Mouse (Mus musculus): ENCODE measurements around the gene Pigv.

DNA sequence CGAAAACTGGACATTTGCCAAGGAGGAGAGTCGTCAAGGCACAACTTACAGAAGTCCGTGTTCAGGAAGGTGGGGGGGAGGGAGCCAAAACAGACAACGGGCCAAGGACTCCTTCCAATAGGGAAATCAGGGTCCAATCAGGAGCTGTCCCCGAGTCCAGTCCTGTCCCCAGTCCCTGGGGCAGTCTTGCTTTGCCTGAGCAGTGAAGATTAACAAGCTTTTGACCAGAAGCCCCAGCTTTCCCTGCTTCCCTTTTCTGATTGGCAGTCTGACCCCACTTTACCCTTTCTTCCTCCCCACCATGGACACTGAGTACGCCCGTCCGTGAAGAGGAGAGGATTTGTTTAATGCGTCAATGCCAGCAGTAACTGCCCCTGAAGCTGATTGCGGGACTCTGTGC lies 21.0 kb downstream of the Pigv start:
- TF ChIP-seq CTCF (conservative IDR thresholded peaks at IDR 0.05 in 1 of 2, IDR thresholded peaks at IDR 0.05 in 1 of 2; ENCODE audit: low read depth in 2 of 2, low read length in 2 of 2) (no peak), ZKSCAN1 (IDR thresholded peaks at IDR 0.05; ENCODE audit: borderline replicate concordance, low read depth, low read length) (no peak), TCF12 (IDR thresholded peaks at IDR 0.05; ENCODE audit: low read depth, low read length) (no peak), POLR2A (IDR thresholded peaks at IDR 0.05; ENCODE audit: low read depth, low read length) (no peak), EP300 (IDR thresholded peaks at IDR 0.05; ENCODE audit: low read length) (no peak), BHLHE40 (IDR thresholded peaks at IDR 0.05; ENCODE audit: low read depth, low read length) (no peak), MEF2A (IDR thresholded peaks at IDR 0.05; ENCODE audit: borderline replicate concordance, low read depth, low read length) (no peak), MAZ (IDR thresholded peaks at IDR 0.05; ENCODE audit: low read depth, low read length) (no peak), POLR2AphosphoS2 (IDR thresholded peaks at IDR 0.05; ENCODE audit: low read depth, low read length) (no peak), MAX (IDR thresholded peaks at IDR 0.05; ENCODE audit: low read length) (no peak), TBP (conservative IDR thresholded peaks at IDR 0.05; ENCODE audit: low read depth, low read length) (no peak), KAT2A (IDR thresholded peaks at IDR 0.05; ENCODE audit: insufficient replicate concordance, low read length) (no peak), UBTF (IDR thresholded peaks at IDR 0.05; ENCODE audit: low read depth, low read length) (no peak)

All from CH12.LX (cell line).